Mouse (Mus musculus) layer of hippocampus, postnatal 14 days (tissue): ENCODE measurements around the gene Tjp2. TPM values are rescaled to one million over a fixed set of nuclear protein-coding genes. Genes with fewer than 3 reads are reported as not detected.

Source experiments
- DNase-seq, 2 experiments: peaks; one replicate each; pipeline ENCODE4 v3.0.0; 2021 to 2022; ENCODE audit warnings: low spot score in 2 of 2, mixed read lengths in 1 of 2
- total RNA-seq, 2 experiments: library from RNA; stranded (reverse); gene quantifications; 2 replicates each; pipeline ENCODE4 v1.2.3; 2021

The Tjp2 gene
- total RNA-seq, 2 experiments from 2014 or later: 20.9 to 21.9 TPM

DNA sequence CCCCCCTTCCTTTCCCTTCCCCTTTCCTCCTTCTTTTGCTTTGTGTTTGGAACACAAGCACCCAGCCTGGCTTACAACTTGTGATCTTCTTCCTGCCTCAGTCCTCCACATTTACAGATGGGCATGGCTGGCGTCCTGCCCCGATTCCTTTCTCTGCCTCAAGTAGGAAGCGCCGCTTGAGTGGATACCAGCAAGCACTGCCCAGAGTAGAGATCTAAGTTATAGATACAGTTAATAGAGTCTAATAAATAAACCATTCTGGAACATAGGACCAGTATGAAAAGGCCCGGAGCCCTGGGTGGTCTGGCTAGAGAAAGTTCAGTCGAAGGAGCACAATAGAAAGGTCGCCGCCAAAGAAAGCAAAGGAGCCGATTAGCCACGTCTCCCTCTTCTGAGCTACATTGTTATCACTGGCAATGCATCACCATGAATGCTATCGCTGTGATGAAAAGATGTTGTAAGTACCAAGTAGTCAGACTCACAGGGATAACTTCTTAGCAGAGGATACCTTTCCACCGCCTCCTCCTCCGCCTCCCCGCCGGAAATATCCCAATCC is 41.1 kb downstream of the Tjp2 start:
- no peak for DNase-seq

DNA sequence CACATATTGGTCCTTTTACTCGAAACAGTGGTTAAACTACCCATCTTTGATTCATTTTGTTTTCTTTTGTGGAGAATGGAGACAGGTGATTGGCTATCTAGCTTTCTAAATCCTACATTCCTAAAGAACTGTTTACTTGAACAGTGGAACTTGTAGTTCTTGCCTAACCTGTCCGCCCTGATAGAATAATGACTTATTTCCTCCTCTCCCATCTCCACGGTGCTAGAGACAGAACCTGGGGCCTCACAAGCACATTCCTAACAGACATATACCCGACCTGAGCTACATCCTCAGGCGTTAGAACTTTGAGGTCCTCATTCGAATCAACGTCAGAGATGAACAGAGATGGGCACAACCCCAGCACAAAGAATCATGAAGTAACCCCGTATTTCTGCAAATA is 44.4 kb downstream of the Tjp2 start:
- no peak for DNase-seq

DNA sequence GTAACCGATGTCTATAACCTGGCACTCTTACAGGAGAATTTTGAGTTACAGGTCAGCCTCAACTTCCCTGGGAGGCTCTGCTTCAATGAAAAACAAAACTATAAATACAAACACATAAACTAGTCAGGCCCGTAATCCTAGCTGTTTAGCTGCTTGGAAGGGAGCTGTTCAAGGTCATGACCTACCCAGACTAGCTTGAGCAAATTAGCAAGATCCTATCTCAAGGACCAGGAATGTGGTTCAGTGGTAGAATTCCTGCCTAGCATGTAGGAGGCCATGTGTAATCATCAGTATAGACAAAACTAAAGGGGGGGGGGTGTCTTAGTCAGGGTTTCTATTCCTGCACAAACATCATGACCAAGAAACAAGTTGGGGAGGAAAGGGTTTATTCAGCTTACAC is 46.7 kb downstream of the Tjp2 start:
- DNase-seq: no peak

DNA sequence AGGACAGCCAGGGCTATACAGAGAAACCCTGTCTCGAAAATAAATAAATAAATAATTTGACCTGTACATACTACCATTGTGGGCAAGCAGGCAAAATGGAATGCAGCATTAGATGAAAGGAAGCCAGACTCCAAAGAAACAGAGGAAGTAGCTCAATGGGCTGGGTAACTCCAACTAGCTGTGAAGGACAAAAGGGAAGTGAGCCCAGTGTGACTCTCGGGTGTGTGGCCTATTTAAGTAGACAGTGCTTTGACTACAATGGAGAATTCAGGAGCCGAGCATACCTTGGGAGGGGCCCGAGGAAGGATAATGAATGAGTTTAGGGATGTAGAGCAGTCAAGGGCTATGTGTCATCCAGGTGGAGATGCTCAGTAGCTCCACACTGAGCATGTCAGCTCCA is 48.1 kb downstream of the Tjp2 start:
- DNase-seq: no peak

DNA sequence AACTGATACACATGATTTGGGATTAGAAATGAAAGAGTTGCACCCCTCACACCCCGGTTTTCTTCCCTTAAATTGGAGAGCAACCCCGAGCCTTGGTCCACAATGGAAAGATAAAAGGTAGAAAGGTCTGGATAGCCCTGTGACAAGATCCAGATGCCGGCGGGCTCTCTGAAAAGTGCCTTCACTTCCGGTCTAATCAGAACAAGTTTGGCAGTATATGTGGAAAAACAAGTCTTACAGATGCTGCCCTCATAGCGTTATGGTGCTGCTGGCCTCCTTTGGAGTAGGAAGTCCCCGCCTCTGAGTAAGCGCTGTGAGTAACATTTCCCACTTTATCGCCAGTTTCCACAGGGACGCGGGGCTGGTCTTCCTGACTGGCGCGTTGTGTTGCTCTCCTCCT is 49.9 kb downstream of the Tjp2 start:
- DNase-seq: no peak

DNA sequence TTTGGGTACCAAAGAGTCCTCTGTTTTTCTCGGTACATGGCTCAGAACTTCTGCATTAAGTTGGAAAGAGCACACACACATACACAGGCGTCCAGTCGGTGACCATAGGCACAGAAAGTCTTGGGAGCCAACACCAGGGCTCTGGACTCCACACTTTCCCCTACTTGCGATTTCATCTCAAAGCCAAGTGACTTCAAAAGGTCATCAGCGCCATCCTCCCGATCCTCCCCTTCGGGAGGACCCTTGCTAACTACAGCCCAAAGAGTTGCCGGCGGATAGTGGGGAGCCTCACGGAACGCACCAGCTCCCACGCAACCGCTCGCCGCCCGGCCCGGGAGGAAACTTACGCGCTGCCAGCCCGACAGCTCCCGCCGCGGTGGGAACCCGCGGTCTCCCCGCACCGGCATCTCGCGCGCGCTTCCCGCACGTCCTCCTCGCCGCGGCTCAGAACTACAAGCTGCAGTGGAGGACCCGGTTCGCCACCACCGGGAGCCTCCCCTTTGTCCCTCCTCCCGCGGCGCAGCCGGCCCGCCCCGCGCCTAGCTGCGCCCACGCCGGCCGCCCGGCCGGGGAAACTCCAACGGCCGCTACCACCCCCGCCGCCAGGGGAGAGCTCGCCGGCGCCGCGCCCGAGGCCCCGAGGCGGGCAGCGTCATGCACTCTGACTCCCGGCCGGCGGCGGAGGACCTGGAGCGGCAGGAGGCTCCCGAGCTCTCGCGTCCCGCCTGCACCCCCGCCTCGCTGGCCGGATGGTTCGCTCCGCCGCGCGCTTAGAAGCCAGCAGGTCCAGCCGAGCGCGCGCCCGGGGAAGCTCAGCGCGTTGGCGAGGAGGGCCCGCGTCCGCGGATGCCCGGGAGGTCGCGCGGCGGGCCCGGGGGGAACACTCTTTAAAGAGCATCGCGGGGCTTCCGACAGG is 51.0 kb downstream of the Tjp2 start:
- DNase-seq: peak; percentile 88 to 91

DNA sequence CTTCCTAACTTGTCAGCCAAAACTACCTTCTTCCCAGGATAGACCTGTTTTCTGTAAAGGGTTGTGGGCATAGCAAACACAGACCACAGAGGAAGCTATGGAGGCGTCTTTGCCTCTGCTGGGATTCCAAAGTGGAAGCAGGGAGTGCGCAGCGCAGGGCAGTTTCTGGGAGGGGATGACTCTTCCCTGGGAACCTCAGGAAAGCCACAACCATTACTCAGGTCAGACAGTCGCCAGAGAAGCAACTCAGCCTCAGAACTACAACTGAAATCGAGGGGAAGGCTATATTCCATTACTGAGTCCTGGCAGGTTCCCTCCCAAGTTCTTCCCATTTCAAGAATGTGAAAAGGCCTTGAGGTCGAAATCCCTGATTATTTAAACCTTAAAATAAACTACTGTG is 51.8 kb downstream of the Tjp2 start:
- DNase-seq: no peak

DNA sequence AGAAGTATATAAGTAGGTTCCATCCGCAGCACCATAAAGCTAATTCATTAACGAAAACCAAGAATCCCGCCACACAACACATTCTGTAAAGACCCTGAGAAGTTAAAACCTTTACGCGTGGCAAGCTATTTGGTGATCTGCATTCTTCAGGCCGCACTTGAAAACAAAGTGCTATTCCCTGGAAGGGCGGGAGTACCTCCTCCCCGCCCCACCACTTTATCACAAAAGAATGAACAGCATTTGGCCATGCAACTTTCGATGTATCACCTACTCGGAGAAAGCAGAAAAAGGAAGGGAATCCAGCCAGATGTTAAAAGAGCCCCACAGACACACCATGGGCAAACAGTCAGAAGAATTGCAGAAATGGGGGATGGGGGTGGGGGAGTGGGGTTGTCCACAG is 56.3 kb downstream of the Tjp2 start:
- no peak for DNase-seq

DNA sequence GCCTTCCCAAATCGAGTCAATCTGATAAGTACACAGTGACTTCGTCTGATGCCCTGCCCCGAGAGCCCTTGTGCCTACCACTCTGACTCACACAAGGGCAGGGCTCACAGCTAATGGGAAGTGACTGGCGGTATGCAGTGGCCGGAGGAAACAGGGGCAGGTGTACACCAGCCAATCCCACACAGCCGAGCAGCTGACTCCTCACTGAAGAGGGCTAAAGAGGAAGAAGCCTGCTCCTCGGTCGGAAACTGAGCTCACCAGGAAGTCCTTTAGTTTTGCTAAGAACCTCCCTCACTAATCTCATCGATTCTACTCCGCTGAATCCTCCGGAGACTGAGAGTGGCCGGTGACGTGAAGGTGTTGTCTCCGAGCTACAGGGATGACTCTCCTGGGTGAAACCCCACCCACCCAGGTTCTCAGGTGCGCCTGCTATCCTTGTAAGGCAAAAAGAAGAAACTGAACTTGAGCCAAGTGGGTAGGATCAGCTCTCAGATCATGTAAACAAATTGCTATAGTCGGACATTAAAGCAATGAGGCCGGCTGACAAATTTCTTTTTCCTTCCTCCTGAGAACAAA is 58.2 kb downstream of the Tjp2 start:
- no peak for DNase-seq

DNA sequence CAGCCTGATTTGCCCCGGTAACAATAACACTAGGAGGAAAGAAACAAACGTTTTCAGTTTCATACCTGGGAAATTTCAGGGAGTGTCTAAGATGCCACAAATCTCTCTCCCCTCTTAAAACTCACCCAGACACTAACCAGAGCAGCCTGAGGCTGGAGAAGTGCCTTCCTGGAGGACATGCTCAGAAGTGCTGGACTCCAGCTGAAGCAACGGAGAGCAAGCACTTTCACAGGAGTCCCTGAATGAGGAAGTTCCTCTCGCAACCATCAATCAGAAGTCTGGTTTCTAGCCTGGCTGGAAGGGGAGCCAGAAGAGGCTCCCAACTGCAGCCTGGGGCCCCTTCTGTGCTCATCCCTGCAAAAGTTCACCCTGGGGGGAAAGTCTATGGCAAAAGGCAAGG is 60.9 kb downstream of the Tjp2 start:
- DNase-seq: no peak

DNA sequence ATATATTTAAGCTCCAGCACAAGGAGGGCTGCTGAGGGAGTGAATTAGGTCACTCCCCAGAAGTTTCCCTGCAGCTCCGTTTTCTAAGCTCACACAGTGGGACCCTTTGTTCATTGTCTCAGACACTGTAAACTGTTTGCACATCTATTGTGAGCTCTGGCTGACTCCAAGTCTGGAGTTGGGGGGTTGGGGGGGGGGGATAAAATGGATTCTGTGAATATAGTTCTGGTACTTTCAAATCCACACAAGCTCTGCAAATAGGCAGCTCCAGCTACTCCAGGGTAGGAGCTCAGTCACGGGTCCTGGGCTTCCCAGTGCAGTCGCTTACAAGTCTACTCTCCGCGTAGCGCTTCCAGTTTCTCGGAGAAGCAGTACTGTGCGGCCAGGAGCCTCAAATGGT is 64.4 kb downstream of the Tjp2 start:
- no peak for DNase-seq

DNA sequence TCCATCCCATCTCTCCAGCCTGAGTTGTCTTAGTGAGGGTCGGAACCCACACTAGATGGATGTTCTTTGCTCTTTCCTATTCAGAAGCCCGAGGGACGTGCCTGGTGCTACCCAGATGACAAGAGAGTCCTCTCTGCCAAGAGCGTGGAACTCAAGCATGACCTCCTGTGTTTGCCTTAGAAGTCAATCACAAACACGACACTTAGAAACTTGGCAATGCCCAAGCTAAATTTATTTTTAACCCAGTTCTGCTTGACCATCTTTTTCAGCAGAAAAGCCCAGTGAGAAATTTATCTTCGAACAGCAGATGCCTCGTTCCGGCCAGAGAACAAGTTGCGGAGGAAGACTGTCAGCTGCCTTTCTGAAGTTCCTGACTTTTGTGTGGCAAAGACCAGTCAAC is 65.1 kb downstream of the Tjp2 start:
- DNase-seq: no peak

DNA sequence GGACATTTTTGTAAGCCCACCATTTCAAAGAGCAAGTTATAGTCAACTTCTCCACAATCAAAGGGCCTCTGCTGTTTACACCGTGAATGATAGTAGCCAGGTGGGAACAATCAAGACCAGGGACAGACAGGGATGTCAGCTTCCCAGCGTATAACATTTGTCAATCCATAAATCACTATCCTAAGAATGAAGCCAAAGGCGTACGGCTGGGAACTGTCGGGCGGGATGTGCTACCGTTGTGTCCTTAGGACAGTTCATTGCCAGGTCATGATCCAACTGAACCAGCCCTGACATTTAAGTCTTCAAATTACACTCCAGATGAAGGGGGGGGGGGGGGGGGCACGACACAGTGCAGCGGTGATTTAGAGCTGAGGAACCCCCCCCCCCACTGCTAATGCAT is 65.5 kb downstream of the Tjp2 start:
- DNase-seq: no peak

DNA sequence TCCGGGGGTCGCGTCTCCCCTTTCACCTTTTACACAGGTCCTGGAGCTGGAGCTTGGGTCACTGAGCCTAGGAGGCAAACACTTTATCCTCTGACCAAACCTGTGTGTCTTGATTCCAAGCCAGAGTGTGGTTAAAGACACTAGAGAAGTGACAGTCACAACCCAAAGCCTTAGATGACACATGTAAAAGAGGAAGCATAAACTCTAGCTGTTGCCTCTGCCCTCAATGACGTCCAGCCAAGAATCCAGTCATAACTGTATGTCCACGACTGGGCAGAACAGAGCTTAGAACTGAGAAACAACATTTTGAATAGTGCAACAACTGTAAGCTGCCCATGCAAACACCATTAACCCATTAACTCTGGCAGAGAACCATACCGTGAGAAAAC is 68.8 kb downstream of the Tjp2 start:
- DNase-seq: no peak

DNA sequence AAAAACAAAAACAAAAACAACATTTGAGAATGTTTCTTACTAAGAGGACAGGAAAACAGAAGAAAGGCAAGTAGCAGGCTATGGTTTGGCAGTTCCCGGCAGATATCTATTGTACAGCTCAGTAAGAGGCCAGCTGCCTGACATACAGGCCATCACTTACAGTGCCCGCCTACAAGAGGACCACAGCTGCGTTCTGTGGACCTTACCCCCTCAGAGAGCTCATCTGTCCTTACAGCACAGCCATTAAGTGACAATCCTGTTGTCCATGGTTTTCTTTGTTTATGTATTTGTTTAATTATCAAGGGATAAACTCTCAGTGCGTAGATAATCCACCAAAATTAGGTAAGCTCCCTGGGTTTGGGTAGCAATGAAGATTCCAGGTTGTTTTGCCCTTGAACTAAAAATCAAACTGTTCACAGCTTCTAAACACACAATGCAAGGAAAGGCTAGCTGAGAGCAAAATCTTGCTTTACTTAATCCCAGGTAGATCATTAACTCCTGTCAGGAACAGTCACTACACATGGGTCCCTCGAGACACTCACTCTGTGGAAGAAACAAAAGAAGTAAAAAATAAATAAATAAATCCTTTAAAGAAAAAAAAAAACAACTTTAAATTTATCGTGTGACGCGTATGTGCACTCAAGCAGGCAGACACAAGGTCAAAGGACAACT is 69.3 kb downstream of the Tjp2 start:
- no peak for DNase-seq

DNA sequence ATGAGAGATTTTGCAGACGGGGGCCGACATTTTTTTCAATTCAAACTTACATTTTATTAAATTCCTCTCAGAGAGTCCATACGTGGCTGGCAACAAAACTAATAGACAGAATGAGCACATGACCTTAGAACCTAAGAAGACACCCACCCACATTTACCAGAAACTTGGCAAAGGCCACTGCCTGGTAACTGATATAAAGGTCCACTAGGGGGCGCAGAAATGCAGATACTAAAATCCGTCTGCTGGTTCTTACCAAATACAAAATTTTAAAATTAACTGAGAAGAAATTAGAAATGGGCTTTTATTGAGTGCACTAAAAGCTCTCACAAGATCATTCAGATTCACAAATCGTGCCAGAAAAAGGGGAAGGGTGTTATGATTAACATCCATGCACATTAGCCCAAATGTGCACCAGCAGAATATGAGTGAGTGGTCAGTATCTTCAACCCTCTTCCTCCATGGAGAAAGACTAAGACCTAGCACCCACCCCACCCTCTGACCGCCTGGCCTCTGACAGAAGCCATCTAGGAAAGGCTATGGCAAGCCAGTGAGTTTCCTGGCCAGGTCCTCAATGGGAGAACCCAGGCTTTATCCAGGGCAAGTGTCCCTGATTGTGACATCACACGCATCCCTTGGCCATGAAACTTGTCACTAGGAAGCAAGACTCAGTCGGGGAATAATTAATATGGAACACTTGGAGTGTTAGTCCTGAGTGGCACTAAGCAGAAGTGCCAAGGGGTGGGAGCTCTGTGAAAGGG is 71.4 kb downstream of the Tjp2 start:
- peak; percentile 40 to 62 for DNase-seq

DNA sequence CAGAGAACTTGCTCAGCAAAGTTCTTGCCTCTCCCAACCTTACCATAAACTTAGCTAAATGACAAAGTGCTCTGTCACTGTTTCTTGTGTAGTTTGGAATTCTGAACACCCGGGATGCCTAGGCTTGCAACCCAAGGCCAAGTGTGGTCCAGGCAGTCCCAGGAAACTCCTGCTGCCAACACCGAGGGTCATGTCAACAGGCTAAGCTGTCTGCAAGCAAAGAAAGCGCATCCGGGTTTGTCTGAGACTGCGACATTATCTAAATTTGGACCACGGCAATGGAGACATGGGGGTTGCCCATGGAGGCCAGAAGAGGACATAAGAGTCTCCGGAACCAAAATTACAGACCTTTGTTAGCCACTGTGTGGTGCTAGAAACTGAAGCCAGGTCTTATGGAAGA is 80.8 kb downstream of the Tjp2 start:
- DNase-seq: no peak

DNA sequence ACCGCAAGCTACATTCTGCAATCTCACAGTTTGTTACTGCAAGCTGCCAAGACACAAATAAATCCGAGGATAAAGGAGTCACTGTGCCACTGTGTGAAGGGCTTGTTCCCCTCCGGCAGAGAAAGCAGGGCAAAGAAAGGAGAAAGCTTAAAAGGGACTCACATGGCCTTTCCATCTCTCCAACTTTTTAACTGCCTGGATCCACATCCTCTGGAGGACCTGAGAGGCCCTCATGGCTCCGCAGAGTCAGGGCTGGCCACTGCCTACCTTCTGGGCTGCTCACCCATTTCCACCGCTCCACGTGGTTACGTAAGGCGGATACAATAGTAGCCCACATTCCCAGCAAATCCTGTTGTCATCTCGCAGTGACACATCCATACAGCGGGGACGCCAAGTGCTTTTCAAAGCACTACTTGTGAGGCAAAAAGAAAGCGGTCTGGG is 82.2 kb downstream of the Tjp2 start:
- peak; percentile 48 to 60 for DNase-seq

DNA sequence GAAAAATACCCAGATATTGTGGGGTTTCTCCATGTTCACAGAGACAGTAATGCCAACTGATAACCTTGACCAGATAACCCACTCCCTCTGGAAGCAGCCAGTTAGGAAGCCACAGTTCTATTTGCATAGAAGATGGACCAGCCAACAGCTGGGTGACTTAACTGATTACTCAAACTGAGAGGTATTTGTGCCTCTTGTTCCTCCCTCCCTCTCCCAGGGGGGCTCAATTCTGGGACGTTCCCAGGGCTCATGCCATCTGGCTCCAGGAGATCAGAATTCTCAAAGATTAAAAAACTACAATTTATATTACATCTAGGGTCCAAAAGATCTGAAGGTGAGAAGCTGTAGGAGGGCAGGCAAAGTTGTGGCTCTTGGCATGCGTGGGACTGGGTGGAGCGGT is 84.5 kb downstream of the Tjp2 start:
- DNase-seq: no peak

DNA sequence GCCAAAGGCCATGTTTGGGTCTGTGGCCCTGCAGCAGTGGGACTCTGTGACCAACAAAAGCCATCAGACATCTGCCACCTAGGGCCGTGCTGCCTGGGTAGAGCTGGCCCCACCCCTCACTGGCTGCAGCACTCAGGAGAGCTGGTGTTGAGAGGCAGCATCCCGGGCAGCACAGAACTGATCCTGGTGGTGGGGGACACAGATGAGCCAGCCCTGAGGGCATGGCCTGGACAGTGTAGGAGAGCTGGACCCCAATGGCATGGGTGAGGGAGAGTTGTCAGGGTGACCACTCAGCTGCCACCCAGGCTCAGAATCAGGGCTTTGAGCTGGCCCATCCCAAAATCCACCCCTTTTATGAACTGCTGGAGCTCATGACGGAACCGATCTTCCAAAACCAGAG is 87.4 kb downstream of the Tjp2 start:
- no peak for DNase-seq

DNA sequence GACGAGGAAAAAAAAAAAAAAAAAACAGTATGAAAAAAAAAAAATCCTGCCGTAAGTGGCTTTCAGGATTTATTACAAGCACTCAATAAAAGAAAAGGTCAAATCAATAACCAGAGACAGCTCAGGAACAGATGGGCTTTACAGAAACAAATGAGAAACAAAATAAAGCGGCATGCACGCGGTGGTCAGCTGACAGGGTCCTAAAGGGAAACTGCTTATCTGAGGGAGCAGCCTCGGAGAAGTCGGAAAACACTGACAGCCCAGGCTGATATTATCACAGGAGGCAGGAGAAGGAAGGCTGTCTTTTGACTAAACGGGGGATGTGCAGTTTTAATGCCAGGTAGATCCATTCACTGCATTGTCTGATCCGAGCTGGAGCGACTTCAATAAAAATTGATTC is 89.8 kb downstream of the Tjp2 start:
- DNase-seq: peak in 1 of 2 experiments; percentile 17
